Mouse (Mus musculus) urinary bladder, postnatal 0 days (tissue): ENCODE results near the gene Zcchc10. TPM values are rescaled to one million over a fixed set of nuclear protein-coding genes. Genes with fewer than 3 reads are reported as not detected.

ENCODE experiments used
- polyA plus RNA-seq: library from polyadenylated mRNA; unstranded; fragments of >200 nt; fragmentation: Nextera tagmentation; extraction: Ambion mirVana; gene quantifications from 2 replicates; pipeline ENCODE4 v1.2.1, GENCODE M21; 2015

Zcchc10 gene
- 9.8 and 12.3 TPM in 2 replicates for polyA plus RNA-seq

GRCm38 (mm10) chr11:53324512-53324968 lies at the start of gene Zcchc10:
Zcchc10 (plus strand) TSS chr11:53324679.

DNA sequence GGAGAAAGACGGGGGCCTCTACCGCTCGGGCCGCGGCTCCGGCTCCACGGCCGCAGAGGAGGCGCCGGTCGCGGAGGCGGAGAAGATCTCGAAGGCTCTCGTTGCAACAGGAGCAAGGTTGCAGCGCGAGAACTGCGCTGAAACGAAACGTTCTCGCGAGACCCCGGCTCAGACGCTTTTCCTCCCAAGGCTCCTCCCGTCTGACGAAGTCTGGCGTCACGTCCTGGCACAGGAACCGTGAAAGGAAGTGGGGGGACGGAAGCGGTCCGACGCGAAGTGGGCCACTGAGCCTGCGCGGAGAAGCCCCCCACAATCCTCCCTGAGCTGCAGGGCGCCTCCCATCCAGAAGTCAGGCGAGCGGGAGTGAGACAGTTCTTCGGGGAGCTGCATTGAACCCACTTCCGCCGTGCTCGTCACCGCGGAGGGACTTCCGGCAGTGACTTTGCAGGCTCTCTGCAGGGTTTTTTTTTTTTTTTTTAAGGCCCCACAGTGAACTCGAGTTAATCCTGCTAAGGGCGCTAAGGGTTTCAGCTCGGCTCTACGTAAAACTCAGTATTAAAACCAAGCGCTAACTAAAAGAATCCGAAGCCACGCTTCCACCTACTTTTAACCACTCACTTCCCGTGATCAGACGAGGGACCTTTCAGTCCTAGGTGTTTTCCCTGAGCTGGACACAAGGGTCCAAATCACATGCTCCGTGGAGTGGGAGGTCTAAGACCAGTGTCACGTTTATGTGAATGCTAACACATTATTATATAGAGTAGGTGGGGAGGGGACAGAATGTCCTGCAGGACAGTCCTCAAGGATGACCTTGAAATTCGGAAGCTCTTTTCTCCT lies 23.9 kb upstream of the Zcchc10 start, which contains the start of gene Hspa4:
Hspa4 (minus strand) TSS at position 128 of the 837 bp plus-strand sequence.

GRCm38 (mm10) chr11:53350291-53351223 lies 26.1 kb downstream of the Zcchc10 start, which contains the start of gene Aff4:
Aff4 (plus strand) TSS chr11:53350833.

Other genes with a start within 250 kb of the Zcchc10 start
- gene Hspa4, start 24.2 kb upstream of the Zcchc10 start, polyA plus RNA-seq = 59.6 and 72.8 TPM in 2 replicates
- 42.4 and 44.2 TPM in 2 replicates for gene Aff4, start 26.2 kb downstream of the Zcchc10 start, polyA plus RNA-seq
- gene Leap2, start 98.5 kb downstream of the Zcchc10 start, polyA plus RNA-seq = 0.26 TPM in 1 of 2 replicates, not detected in the other
- gene Uqcrq, start 106.2 kb downstream of the Zcchc10 start, polyA plus RNA-seq = 931 and 948 TPM in 2 replicates
- 0.54 and 0.88 TPM in 2 replicates for gene Gdf9, start 106.3 kb downstream of the Zcchc10 start, polyA plus RNA-seq
- 0.22 and 0.35 TPM in 2 replicates for gene Gm10447, start 132.4 kb downstream of the Zcchc10 start, polyA plus RNA-seq
- 2.8 and 4.9 TPM in 2 replicates for gene Shroom1, start 132.5 kb downstream of the Zcchc10 start, polyA plus RNA-seq
- gene Gm9837, start 145.8 kb downstream of the Zcchc10 start, polyA plus RNA-seq = not detected in 2 replicates
- gene Gm9945, start 155.5 kb downstream of the Zcchc10 start, polyA plus RNA-seq = not detected in 2 replicates
- 1.7 and 1.8 TPM in 2 replicates for gene Sowaha, start 155.6 kb downstream of the Zcchc10 start, polyA plus RNA-seq
- gene Sept8, start 194.6 kb downstream of the Zcchc10 start, polyA plus RNA-seq = 20.6 and 25.3 TPM in 2 replicates
- 29.2 and 31.0 TPM in 2 replicates for gene Kif3a, start 242.7 kb downstream of the Zcchc10 start, polyA plus RNA-seq